Mouse (Mus musculus) liver, embryonic 14.5 days (tissue): ENCODE results near the gene Gpn3.

Source experiments
- CTCF ChIP-seq: IDR thresholded peaks from 2 replicates; pipeline ENCODE4 v1.5.1; 2016; ENCODE audit warnings: antibody characterized with exemption, low read depth, control low read depth
- EP300 ChIP-seq: IDR thresholded peaks from 2 replicates; pipeline ENCODE4 v1.6.1; 2016; ENCODE audit warnings: antibody characterized with exemption, low read depth

DNA sequence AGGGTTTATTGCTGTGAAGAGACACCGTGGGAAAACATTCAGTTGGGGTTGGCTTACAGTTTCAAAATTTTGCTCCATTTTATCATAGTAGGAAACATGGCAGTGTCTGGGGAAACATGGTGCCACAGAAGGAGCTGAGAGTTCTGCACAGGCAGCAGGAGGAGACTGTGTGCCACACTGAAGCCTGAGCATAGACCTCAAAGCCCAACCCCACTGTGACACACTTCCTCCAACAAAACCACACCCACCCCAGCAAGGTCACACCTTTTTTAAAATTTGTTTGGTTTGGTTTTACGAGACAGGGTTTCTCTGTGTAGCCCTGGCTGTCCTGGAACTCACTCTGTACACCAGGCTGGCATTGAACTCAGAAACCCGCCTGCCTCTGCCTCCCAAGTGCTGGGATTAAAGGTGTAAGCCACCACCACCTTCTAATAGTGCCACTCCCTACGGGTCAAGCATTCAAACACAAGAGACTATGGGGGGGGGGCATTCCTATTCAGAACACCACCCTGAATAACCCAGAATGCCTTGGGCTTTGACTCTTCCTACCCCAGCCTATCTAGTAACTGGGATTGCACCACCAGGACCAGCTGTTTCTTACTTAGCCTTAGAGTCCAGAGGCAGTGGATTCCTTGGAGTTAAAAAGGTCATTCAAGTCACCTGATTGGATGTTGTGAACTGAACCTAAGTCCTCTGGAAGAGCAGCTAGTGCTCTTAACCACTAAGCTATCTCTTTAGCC lies 58.5 kb downstream of the Gpn3 start:
- TF ChIP-seq CTCF, result no peak
- no peak for TF ChIP-seq EP300
